Mouse (Mus musculus) R1 (cell line): ENCODE data around the gene Pnmal1.

Source experiments
- DNase-seq: peaks from one replicate; pipeline ENCODE4 v3.0.0-alpha.2; 2018; ENCODE audit warnings: low read depth, low spot score

The Pnmal1 gene

GRCm38 (mm10) chr7:16995345-16995744 is 35.9 kb downstream of the Pnmal1 start:
- no peak for DNase-seq

DNA sequence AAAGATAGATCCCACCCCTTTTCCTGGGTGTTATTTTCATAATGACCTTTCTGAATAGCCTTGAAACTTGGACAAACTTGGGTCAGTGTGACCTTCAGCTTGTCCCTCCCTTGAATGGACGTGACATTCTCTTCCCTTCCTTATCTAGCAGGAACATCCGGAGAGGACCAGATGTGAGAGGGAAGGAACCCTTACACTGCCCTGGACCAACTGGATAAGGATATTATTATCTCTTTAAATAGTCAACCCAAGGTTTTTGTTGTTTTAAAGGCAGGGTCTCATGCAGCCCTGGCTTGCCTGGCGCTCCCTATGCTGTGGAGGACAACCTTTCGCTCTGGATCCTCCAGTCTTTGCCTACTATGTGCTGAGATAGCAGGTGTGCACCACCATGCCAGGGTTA is 39.8 kb downstream of the Pnmal1 start:
- DNase-seq, result no peak

DNA sequence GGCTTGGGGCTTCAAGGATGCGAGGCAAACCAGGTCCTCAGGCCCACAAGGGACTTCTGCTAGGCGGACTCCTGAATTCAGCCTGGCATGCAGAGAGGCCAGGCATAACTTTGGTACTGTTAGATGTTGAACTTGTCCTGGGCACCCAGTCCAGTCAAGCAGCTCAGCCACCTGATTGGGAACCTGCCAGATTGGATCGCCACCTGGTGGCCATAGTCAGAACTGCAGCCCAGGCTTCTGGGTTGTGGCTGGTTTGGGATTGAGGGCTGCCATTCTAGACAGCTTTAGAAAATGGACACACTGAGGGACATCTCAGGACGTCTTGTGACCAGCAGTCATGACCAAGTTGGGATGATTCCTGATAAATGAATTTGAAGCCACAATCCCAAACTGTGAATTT is 40.2 kb downstream of the Pnmal1 start:
- peak; percentile 73 for DNase-seq

DNA sequence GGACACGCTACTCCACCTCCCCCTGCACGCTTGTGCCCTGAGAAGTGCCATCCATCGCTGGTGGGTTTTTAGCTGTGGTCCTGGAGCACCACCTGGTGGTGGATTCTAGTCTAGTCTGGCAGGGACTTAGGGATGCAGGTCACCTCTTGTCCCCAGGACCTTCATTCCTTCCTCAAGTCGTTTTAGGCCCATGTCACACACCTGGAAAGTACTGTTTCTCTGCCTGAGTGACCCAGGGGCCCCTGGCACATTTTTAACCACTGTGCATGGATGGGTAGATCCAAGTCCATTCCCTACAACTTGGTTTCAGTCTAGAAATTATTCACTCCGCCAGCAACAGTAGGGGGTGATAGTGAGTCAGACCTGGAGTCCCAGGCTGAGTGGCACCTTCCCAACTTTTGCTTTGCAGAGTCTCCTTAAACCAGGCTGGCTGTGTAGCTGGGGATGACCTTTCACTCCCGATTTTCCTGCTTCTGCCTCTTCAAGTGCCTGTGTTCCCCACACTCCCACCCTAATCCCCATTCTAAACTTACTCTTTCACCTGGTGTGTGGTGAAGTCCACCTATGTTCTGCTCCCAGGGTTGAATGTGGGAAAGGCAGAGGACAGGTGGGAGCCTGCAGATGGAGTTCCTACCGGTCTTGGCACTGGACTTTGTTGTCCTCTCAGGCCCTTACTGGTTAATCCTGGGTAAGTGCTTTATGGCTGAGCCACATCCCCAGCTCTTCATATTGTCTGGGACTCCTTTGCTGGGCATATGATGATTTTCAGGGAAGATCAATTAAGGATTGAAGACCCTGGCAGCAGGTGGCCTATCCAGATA is 43.1 kb downstream of the Pnmal1 start:
- peak; percentile 84 for DNase-seq

- DNase-seq, result peak; percentile 49
These were observed 43.9 kb downstream of the Pnmal1 start for GRCm38 (mm10) chr7:17003230-17003960.

DNA sequence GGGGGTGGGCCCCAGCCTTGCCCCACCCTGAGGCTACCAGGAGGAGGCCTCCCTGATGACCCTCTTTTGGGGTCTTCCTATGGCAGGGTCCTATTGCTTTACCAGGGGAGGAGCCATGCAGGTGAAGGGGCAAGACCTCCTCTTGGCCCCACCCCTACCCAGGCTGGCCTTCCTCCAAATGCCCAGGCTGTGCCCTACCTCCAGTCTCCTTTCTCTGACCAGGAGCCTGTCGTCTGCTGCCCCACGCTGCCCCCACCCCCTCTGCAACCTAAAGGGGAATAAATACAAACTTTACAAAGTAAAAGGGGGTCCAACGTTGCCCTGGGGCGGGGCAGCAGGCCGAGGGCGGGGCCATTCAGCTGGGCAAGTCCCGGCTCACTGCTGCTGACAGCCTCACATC is 45.2 kb downstream of the Pnmal1 start:
- DNase-seq, result no peak

DNA sequence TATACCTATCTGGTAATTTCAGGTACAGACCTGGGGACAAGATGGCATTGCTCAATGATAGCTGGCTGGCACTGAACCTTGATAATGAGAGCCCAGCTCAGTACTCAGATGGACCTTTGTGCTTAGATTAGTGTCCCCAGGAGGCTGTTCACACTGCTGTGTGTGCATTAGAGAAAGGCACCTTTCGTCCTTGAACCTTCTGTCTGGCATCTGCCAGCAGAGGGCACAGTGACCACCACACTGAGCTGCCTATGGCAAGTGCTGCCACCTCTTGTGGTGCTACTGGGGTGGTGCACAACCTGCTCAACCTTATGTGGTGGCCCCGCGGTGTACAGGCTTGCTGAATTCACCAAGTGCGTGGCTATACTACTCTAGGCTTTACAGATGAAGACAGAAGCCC is 47.8 kb downstream of the Pnmal1 start:
- DNase-seq, result no peak

- DNase-seq, result no peak
These were observed 50.0 kb downstream of the Pnmal1 start for GRCm38 (mm10) chr7:17009326-17010009.

- DNase-seq, result no peak
These were observed 50.5 kb downstream of the Pnmal1 start for GRCm38 (mm10) chr7:17010010-17010347.

DNA sequence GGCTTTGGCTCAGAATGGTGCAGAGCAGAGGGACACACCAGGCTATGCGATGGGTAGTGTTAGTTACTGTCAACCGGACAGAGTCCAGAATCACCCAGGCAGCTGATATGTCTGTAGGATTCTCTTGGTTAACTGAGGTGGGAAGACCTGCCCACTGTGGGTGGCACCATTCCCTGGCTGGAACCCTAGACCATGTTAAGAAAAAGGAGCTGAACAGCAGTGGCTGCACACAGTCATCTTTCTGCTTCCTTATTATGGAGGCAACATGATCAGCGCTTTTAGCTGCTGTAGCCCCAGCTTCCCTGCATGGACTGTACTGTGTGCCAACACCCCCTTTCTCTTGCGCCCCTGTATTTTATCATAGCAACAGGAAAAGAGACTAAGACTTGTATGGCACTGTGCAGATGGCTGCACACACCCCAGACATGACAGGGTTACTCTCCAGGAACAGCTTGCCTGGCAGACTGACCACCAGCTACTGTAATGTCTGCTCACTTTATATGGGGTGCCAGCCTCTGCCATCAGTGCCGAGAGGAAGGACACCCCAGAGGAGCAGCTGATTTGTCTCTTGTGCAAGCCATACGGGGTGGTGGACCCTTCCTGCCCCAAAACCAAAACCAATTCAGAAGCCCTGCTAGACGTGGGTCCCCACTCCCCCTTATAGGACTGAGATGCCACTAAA is 52.6 kb downstream of the Pnmal1 start:
- no peak for DNase-seq
